Mouse (Mus musculus) layer of hippocampus, postnatal 10 days (tissue): ENCODE data around the gene Rps28. TPM values are rescaled to one million over a fixed set of nuclear protein-coding genes. Genes with fewer than 3 reads are reported as not detected.
"Not testable (repeated sequence)": the region's sequence is repeated elsewhere in the genome, so short reads cannot be mapped to it uniquely, and the experiment has no call there.

Experiments used
- DNase-seq, 2 experiments: peaks; one replicate each; pipeline ENCODE4 v3.0.0; 2021; ENCODE audit warnings: low spot score in 2 of 2
- long read RNA-seq: library from polyadenylated mRNA; stranded (forward); transcript quantifications from one replicate; pipeline ENCODE4 v2.0.0, GENCODE M21; 2023
- total RNA-seq, 2 experiments: library from RNA; stranded (reverse); gene quantifications; 2 replicates each; pipeline ENCODE4 v1.2.3; 2021

Rps28 gene
- 100 to 1,000 TPM; 919 to 984 TPM for total RNA-seq
- long read RNA-seq, transcript Rps28-204 (3 exons, 372 nt), result minor isoform, 8 of 308 reads
- long read RNA-seq, transcript Rps28-201 (4 exons, 392 nt), result minor isoform, 76 of 308 reads
- long read RNA-seq, transcript Rps28-205 (4 exons, 382 nt), result major isoform, 217 of 308 reads
- long read RNA-seq, partial matches to known transcripts, result 3 of 308 reads
- long read RNA-seq, other reads (novel, unspliced or antisense), result 2 of 308 reads

GRCm38 (mm10) chr17:33824084-33824996 is at the start of gene Rps28, which contains the start of gene Ndufa7:
Gene Rps28 (minus strand): TSS chr17:33824562.
Gene Ndufa7 (plus strand): TSS chr17:33824572.
- peak; percentile 98 for DNase-seq

- DNase-seq, result not testable (repeated sequence)
These were observed 49.2 kb upstream of the Rps28 start, which contains the start of gene Gm7029 for GRCm38 (mm10) chr17:33873537-33873936. Gene Gm7029 (plus strand): TSS chr17:33873837.

- peak; percentile 51 to 52 for DNase-seq
These were observed 41.1 kb upstream of the Rps28 start for GRCm38 (mm10) chr17:33865330-33866030.

- no peak for DNase-seq
These were observed 33.5 kb upstream of the Rps28 start for GRCm38 (mm10) chr17:33857816-33858215.

GRCm38 (mm10) chr17:33851331-33851730 is 27.0 kb upstream of the Rps28 start:
- DNase-seq, result no peak

- DNase-seq, result no peak
These were observed 23.8 kb upstream of the Rps28 start for GRCm38 (mm10) chr17:33848139-33848538.

GRCm38 (mm10) chr17:33844196-33844595 is 19.8 kb upstream of the Rps28 start:
- no peak for DNase-seq

- peak; percentile 91 to 94 for DNase-seq
These were observed 18.8 kb upstream of the Rps28 start, which contains the start of gene Cd320 for GRCm38 (mm10) chr17:33842966-33843795. Gene Cd320 (plus strand): TSS chr17:33843091.

- DNase-seq, result no peak
These were observed 5.2 kb upstream of the Rps28 start for GRCm38 (mm10) chr17:33829561-33829960.

GRCm38 (mm10) chr17:33828892-33829291 is 4.5 kb upstream of the Rps28 start:
- no peak for DNase-seq

- peak; percentile 75 to 77 for DNase-seq
These were observed 2.5 kb upstream of the Rps28 start for GRCm38 (mm10) chr17:33826850-33827249.

GRCm38 (mm10) chr17:33825462-33825861 is 1.1 kb upstream of the Rps28 start:
- DNase-seq, result no peak

GRCm38 (mm10) chr17:33824997-33825330 is 602 bp upstream of the Rps28 start:
- DNase-seq, result not testable (repeated sequence)

- not testable (repeated sequence) for DNase-seq
These were observed 1.2 kb downstream of the Rps28 start for GRCm38 (mm10) chr17:33823171-33823570.

- DNase-seq, result no peak
These were observed 1.9 kb downstream of the Rps28 start for GRCm38 (mm10) chr17:33822436-33822959.

GRCm38 (mm10) chr17:33817969-33818643 is 6.3 kb downstream of the Rps28 start:
- no peak for DNase-seq

GRCm38 (mm10) chr17:33817184-33817968 is 7.0 kb downstream of the Rps28 start:
- peak; percentile 80 to 87 for DNase-seq

GRCm38 (mm10) chr17:33816612-33817011 is 7.8 kb downstream of the Rps28 start:
- DNase-seq, result no peak

- DNase-seq, result no peak
These were observed 9.0 kb downstream of the Rps28 start for GRCm38 (mm10) chr17:33815399-33815798.
